Mouse (Mus musculus) erythroid progenitor cell, adult 5-6 weeks (primary cell): Measurements from ENCODE around the gene Gm6370. TPM values are rescaled to one million over a fixed set of nuclear protein-coding genes. Genes with fewer than 3 reads are reported as not detected.
"Not testable (repeated sequence)": the region's sequence is repeated elsewhere in the genome, so short reads cannot be mapped to it uniquely, and the experiment has no call there.

ENCODE experiments used
- ATAC-seq: replicated peaks from 2 replicates; pipeline ENCODE4 v1.8.0; 2016; ENCODE audit warnings: moderate number of reproducible peaks, mild to moderate bottlenecking, moderate TSS enrichment, inconsistent platforms; ENCODE audit not compliant: poor library complexity, low FRiP score, severe bottlenecking
- total RNA-seq, 2 experiments: library from RNA; stranded (forward) in 1 of 2; stranded (reverse) in 1 of 2; fragments of 150-400 nt in 1 of 2; fragments of 186-747, 209-891 nt in 1 of 2; gene quantifications; 2 replicates each; pipeline versions ENCODE4 v1.2.3 to v1.2.4; 2015 to 2017; ENCODE audit warnings: low replicate concordance in 2 of 2

Gm6370 gene
- total RNA-seq (2015; ENCODE audit: low replicate concordance), result not detected in 2 replicates
- total RNA-seq (2017; ENCODE audit: low replicate concordance), result not detected in 2 replicates

DNA sequence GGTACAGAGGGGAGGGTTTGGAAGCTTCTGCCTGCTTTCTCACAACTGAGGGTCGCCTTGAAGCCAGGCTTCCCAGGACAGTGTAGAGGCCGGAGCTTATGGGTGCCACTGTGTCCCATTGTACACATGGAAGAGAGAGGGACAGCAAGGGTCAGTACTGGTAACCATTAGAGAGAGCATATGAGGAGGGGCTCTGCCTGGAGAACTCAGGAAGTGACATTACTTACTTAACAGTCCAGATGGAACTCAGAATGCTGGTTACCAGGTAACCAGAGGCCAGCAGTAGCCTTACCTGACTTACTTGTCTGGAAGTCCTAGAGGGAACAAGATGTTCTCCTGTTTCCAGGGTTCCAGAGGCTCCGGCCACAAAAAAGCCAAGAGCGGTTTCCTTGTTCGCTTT lies at the start of gene Gm6370:
Gm6370 (plus strand) TSS at position 301 of the 400 bp plus-strand sequence.
- ATAC-seq, result not testable (repeated sequence)

DNA sequence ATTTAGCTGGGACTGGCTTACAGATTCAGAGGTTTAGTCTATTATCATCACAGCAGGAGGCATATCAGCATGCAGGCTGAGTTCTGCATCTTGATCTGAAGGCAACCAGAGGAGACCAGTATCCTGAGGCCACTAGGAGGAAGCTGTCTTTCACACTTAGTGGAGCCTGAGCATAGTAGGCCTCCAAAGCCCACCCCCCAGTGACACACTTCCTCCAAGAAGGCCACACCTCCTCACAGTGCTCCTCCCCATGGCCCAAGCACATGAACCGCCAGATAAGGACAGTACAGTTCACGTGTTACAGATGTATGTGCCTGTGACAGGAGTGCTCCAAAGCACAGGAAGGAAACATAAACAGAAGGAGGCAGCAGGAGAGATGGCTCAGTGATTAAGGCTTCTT lies 48.4 kb upstream of the Gm6370 start:
- ATAC-seq, result no peak

DNA sequence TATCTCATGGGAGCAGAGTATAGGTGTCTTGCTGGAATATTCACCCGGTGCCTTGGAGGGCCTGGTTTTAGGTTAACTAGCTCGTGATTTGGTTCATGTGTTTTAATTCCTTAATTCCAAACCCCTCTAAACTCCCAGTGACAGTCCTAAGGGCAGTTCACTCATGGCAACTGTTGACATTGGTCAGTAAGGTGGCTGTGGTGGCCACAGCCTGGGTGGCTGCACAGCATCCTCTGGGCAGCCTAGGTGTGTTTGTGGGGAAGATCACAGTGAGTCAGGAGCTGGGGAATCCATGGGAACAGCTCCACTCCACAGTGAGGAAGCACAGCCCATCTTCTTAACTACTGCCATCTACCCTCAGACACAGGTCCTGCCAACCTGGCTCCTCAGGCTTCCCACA lies 44.5 kb upstream of the Gm6370 start:
- ATAC-seq, result no peak

DNA sequence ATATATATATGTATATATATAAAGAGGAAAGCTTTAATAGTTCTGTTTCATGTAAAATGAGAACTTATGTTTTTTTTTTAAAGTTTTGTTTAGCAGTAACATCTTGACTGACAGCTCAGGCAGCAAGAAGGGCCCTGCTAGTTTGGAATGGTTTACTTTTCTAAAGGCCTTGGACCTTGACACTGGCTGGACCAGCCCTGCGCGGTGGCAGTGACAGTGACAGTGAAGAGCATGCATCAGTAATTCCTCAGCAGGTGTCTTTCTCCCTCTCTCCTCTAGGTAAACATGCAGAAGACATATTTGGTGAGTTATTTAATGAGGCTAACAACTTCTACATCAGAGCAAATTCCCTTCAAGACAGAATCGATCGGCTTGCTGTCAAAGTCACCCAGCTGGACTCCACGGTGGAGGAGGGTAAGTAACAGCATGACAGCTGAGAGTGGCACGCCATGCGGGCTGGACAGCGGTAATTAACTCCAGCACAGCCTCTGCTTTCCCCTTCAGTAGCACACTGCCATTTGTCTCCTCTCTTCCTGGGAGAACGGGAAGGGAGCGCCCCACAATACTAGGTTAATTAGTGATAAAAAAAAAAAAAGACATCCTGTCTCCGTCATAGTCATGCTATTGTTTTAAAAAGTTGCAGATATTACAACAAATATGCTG lies 39.4 kb upstream of the Gm6370 start:
- ATAC-seq, result no peak

DNA sequence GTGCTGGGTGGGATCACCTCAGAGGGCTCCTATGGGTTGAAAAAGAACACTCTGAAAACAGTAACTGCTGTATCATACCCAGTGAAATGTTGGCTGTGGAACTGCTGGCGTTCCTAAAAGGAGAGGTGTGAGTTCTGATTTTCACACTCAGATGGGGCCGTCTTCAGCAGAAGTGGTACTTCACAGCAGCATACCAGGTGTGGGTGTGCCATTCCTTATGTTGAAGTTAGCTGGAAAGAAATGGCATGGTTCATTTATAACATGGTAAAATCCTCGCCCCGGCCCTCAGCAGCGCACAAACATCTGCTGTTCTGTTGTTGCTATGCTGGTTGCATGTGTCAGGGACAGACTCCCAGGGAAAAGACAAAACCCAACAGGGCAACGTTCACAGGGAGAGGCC lies 37.6 kb upstream of the Gm6370 start:
- no peak for ATAC-seq

DNA sequence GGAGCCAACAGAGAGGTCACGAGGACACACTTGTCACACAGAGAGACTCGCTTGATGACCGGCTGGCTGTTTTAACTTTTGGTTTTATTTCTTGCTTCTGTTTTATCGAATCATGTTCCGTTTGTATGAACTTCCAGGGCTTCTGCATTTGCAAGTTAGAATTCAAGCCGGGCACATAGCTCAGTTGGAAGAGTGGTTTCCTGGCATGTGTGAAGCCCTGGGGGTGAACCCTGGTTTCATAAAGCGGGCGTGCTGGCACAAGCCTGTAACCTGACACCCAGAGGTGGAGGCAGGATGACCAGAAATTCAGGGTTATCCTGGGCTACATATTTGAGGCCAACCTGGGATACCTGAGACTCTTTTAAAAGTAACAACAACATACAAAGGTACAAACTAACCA lies 29.6 kb upstream of the Gm6370 start:
- ATAC-seq, result no peak

DNA sequence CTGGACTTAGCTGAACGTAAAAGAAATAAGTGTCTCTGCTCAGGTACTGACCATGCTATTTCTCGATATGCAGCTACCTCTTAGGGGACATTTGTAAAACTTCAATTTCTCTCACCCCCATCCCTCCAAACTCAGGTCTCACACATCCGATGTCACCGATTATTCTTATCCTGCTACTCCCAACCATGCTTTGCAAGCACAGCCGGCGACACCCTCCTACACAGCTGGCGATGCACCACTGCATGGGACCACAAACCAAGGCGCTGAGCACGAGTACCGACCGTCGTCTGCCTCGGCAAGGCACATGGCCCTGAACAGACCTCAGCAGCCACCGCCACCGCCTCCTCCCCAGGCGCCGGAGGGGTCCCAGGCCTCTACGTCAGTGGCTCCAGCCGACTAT lies 24.5 kb upstream of the Gm6370 start:
- ATAC-seq, result no peak

DNA sequence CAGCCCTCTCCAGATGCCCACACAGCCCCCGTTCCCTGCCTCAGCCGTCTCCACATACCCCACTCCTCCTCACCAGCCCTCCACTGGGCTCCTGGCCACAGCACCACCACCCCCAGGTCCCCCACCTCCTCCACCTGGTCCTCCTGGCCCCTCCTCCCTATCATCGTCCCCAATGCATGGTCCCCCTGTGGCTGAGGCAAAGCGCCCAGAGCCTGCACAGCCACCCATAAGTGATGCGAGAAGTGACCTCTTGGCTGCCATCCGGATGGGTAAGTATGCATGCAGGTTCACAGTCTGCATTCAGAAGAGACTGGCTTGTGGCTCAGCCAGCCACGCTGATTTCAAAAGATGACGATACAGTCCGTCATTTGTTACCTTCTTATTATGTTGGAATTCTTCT lies 22.9 kb upstream of the Gm6370 start:
- ATAC-seq, result no peak

DNA sequence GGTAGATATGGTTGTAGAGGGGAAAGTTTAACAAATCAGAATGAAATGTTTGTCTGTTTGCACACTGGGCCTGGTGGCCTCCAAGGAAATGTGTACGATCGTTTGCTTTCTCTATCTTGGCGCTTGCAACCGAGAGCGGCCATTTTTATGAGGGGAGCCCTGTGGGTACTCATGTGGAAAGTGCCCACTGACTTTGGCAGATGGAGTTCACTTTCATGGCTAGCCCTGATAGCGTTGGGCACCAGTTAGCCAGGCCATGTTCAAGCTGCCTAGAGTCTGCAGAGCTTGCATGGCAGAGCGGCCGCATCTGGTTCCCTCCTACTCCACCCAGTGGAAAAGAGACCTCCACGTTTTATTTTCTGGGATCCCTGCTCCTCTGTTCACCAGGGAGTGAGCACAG lies 20.3 kb upstream of the Gm6370 start:
- no peak for ATAC-seq

DNA sequence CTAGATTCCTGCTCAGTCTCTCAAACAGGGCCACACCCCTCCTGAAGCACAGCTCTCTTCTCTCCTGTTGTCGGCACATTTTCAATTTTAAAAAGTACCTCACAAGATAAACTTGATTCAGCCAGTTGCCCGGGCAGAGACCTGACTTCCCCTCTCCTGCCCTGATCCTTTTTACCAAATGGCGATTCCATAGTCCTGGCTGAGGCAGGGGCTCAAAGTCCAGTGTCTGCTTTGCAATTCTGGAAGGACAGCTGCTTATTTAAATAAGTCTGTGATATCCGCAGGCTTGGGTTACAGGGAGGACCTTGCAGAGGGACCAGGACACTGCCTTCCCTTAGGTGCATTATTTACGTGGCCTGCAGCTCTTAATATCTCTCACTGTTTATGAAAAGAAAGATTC lies 19.9 kb upstream of the Gm6370 start:
- no peak for ATAC-seq

DNA sequence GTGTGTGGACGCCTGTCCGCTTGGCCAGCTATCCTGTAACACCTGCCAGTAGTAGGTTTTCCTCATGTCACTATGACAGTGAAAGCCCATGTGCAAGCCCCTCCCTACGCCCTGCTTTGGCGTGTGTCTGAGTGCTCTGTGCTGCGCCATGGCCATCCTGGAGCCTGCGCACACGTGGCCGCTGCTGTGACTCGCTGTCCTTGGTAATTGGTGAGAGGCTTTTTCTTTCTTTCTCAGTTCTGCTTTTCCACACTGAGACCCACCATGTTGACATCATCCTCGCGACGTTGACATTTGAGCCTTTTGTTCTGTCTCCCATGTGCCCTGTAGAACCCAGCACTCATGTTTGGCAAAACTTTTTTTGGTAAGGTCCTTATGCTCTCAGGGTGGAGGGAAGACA lies 19.3 kb upstream of the Gm6370 start:
- ATAC-seq, result no peak

DNA sequence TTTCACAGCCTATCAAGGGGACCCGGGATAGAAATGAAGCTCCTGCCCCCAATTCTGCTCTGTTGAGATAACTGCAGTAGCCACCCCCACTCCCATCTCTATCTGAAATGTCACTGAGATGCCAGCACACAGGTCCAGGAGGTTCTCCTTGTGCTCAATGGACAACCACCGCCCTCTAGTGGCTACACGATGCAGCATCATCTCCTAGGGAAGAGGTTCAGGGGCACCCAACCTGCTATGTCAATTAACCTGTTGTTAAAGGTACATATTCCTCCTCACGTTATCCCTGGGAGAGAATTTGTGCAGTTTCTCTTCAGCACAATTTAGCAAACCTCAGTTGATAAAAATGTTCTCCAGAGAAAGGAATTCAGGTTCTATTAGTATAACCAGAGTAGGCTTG lies 11.6 kb upstream of the Gm6370 start:
- not testable (repeated sequence) for ATAC-seq

DNA sequence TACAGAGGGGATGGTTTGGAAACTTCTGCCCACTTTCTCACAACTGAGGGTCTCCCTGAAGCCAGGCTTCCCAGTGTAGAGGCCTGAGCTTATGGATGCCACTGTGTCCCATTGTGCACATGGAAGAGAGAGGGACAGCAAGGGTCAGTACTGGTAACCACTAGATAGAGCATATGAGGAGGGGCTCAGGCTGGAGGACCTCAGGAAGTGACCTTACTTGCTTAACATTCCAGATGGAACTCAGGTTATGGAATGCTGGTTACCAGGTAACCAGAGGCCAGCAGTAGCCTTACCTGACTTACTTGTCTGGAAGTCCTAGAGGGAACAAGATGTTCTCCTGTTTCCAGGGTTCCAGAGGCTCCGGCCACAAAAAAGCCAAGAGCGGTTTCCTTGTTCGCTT lies 9.5 kb upstream of the Gm6370 start, which contains the start of gene Gm6408:
Gm6408 (plus strand) TSS at position 301 of the 400 bp plus-strand sequence.
- not testable (repeated sequence) for ATAC-seq

DNA sequence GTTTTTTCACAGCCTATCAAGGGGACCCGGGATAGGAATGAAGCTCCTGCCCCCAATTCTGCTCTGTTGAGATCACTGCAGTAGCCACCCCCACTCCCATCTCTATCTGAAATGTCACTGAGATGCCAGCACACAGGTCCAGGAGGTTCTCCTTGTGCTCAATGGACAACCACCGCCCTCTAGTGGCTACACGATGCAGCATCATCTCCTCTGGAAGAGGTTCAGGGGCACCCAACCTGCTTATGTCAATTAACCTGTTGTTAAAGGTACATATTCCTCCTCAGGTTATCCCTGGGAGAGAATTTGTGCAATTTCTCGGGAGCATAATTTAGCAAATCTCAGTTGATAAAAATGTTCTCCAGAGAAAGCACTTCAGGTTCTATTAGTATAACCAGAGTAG lies 2.2 kb upstream of the Gm6370 start:
- ATAC-seq, result not testable (repeated sequence)

DNA sequence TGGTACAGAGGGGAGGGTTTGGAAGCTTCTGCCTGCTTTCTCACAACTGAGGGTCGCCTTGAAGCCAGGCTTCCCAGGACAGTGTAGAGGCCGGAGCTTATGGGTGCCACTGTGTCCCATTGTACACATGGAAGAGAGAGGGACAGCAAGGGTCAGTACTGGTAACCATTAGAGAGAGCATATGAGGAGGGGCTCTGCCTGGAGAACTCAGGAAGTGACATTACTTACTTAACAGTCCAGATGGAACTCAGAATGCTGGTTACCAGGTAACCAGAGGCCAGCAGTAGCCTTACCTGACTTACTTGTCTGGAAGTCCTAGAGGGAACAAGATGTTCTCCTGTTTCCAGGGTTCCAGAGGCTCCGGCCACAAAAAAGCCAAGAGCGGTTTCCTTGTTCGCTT lies 10.9 kb downstream of the Gm6370 start, which contains the start of gene 4930449I24Rik:
4930449I24Rik (plus strand) TSS at position 301 of the 400 bp plus-strand sequence.
- not testable (repeated sequence) for ATAC-seq

DNA sequence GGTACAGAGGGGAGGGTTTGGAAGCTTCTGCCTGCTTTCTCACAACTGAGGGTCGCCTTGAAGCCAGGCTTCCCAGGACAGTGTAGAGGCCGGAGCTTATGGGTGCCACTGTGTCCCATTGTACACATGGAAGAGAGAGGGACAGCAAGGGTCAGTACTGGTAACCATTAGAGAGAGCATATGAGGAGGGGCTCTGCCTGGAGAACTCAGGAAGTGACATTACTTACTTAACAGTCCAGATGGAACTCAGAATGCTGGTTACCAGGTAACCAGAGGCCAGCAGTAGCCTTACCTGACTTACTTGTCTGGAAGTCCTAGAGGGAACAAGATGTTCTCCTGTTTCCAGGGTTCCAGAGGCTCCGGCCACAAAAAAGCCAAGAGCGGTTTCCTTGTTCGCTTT lies 22.7 kb downstream of the Gm6370 start, which contains the start of gene Gm3402:
Gm3402 (plus strand) TSS at position 301 of the 400 bp plus-strand sequence.
- ATAC-seq, result not testable (repeated sequence)

DNA sequence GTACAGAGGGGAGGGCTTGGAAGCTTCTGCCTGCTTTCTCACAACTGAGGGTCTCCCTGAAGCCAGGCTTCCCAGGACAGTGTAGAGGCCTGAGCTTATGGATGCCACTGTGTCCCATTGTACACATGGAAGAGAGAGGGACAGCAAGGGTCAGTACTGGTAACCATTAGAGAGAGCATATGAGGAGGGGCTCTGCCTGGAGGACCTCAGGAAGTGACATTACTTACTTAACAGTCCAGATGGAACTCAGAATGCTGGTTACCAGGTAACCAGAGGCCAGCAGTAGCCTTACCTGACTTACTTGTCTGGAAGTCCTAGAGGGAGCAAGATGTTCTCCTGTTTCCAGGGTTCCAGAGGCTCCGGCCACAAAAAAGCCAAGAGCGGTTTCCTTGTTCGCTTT lies 34.3 kb downstream of the Gm6370 start, which contains the start of gene Gm3404:
Gm3404 (plus strand) TSS at position 301 of the 400 bp plus-strand sequence.
- not testable (repeated sequence) for ATAC-seq

DNA sequence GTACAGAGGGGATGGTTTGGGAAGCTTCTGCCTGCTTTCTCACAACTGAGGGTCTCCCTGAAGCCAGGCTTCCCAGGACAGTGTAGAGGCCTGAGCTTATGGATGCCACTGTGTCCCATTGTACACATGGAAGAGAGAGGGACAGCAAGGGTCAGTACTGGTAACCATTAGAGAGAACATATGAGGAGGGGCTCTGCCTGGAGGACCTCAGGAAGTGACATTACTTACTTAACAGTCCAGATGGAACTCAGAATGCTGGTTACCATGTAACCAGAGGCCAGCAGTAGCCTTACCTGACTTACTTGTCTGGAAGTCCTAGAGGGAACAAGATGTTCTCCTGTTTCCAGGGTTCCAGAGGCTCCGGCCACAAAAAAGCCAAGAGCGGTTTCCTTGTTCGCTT lies 46.2 kb downstream of the Gm6370 start, which contains the start of gene Gm3409:
Gm3409 (plus strand) TSS at position 301 of the 400 bp plus-strand sequence.
- ATAC-seq, result not testable (repeated sequence)
